Comparison of ENCODE assay signal across 21 mouse cellular contexts in genomic region chr3:151146889-151147288, GRCm38 (mm10).
"Had no signal": no experiment of that assay in that cellular context is flagged by ENCODE, and none has a peak within 500 bp of the region (broad histone marks: within the 10 kb centered on the region; RNA-seq: fewer than 3 reads in every experiment).

No protein-coding gene starts in this region.

- H3K27ac ChIP-seq: kidney, embryonic 15.5 days; limb, embryonic 12.5 days; limb, embryonic 15.5 days; liver, embryonic 14.5 days; midbrain, embryonic 10.5 days; neural tube, embryonic 13.5 days; stomach, embryonic 15.5 days had no signal

- H3K9me3 ChIP-seq: kidney, embryonic 15.5 days; limb, embryonic 12.5 days; limb, embryonic 15.5 days; megakaryocyte, embryonic 14.5 days; midbrain, embryonic 10.5 days; neural tube, embryonic 13.5 days; stomach, embryonic 15.5 days had no signal

- H3K9ac ChIP-seq: kidney, embryonic 15.5 days; limb, embryonic 12.5 days; limb, embryonic 15.5 days; liver, embryonic 14.5 days; liver, postnatal 0 days; lung, embryonic 14.5 days; neural tube, embryonic 13.5 days; stomach, embryonic 15.5 days had no signal

- H3K27me3 ChIP-seq: kidney, embryonic 15.5 days; limb, embryonic 12.5 days; limb, embryonic 15.5 days; megakaryocyte, embryonic 14.5 days; neural tube, embryonic 13.5 days; stomach, embryonic 15.5 days had no signal

- DNase-seq: kidney, postnatal 14 days; kidney, postnatal 4 days; left cerebral cortex, postnatal 4 days; liver, postnatal 0 days; lung, embryonic 14.5 days; lung, postnatal 36 days; midbrain, embryonic 14.5 days; retina, postnatal 1 day; right cerebral cortex, postnatal 25 days; spleen, adult 18-20 months; thymus, postnatal 4 days had no signal

- ATAC-seq: liver, postnatal 0 days; lung, postnatal 0 days had no signal

- H3K36me3 ChIP-seq: kidney, embryonic 15.5 days; limb, embryonic 12.5 days; limb, embryonic 15.5 days; midbrain, embryonic 10.5 days; neural tube, embryonic 13.5 days; stomach, embryonic 15.5 days had no signal

- H3K4me1 ChIP-seq: kidney, embryonic 15.5 days; limb, embryonic 15.5 days; megakaryocyte, embryonic 14.5 days; midbrain, embryonic 10.5 days; neural tube, embryonic 13.5 days; stomach, embryonic 15.5 days had no signal

- H3K4me3 ChIP-seq: kidney, embryonic 15.5 days; limb, embryonic 12.5 days; limb, embryonic 15.5 days; megakaryocyte, embryonic 14.5 days; midbrain, embryonic 10.5 days; neural tube, embryonic 13.5 days; stomach, embryonic 15.5 days had no signal

- H3K4me2 ChIP-seq: kidney, embryonic 15.5 days; limb, embryonic 12.5 days; limb, embryonic 15.5 days; liver, embryonic 11.5 days; lung, embryonic 14.5 days; neural tube, embryonic 13.5 days; stomach, embryonic 15.5 days had no signal
